Mouse (Mus musculus): ENCODE results near the gene Cyp4f18. TPM values are rescaled to one million over a fixed set of nuclear protein-coding genes. Genes with fewer than 3 reads are reported as not detected.

Gene Cyp4f18
- polyA plus RNA-seq, 1 experiment from 2014 or later = 0.66 TPM

DNA sequence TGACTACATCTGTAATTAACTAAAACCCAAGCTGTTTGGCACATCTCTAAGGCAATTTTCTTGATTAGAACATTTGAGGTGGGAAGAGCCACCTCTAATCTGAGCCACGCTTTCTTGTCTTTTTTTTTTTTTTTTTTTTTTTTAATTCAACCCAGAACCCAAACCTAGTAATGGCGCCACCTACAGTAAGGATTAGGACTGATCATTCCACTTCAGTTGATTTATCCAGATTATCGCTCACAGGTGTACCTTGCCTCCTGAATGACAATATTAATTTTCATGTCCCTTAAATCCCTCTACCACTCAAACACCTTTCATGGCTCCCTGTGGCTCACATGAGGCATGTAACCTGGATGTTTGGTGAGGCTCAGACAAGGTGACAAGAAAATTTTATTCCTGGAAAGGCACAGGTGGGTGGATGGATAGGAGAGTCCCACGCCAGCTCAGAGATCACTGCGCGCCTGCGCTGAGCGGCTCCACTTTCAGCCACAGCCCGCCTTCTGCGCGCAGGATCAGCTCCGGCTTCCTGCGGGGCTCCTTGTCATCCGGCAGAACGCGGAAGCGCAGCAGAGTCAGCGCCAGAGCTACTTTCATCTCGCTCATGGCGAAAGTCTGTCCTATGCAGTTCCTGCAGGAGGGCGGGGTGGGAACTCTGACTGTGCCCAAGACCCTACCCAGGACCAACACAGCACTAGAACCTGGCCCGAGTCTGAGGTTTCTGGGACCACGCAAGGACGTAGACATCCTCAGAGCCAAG lies 21.1 kb downstream of the Cyp4f18 start:
- Histone ChIP-seq H3K27ac (ENCODE audit: low read depth, low read length) (peak overlapping the region; percentile 57; the same call in 1 of the 2 replicates), H3K4me1 (ENCODE audit: control insufficient read depth, insufficient read depth, low read length) (0 out of 2 replicates have a peak, but pooled peaks cover 5% of the 10 kb centered on the region), H3K9ac (replicated peaks; ENCODE audit: low read depth, low read length) (peak overlapping the region; percentile 61), H3K4me2 (ENCODE audit: low read depth, low read length) (peak overlapping the region; percentile 75), H3K4me3 (ENCODE audit: low read depth, low read length) (peak overlapping the region; percentile 42), H3K36me3 (ENCODE audit: control insufficient read depth, insufficient read depth, low read length) (no peaks in the 10 kb centered on the region), H3K27me3 (ENCODE audit: control insufficient read depth, insufficient read depth, low read length) (no peaks in the 10 kb centered on the region), H3K9me3 (ENCODE audit: control insufficient read depth, low read length) (no peaks in the 10 kb centered on the region)
- WGBS = 14% methylated on average over 24 of the region's 24 CpGs
- peak; percentile 95 for ATAC-seq (ENCODE audit: low read depth)

DNA sequence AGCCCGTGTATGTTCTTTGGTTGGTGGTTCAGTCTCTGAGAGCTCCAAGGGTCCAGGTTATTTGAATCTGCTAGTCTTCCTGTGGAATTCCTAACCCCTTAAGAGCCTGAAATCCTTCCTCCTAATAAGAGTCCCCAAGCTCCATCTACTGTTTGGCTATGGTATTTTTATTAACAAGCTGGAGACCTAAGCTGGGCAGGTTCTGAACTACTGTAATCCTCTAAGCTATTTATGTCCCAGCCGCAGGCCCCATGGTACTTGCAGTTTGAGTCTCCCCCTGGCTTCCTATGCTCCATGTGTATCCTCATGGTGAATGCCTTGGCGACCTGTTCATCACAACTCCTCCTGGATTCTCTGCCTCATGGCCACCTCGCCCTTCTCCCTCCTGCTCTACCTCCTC lies 24.8 kb downstream of the Cyp4f18 start:
- Histone ChIP-seq H3K9me3 (ENCODE audit: control insufficient read depth, low read length) (no peaks in the 10 kb centered on the region), H3K27ac (ENCODE audit: low read depth, low read length) (no peak overlapping the region), H3K4me3 (ENCODE audit: low read depth, low read length) (no peak overlapping the region), H3K4me2 (ENCODE audit: low read depth, low read length) (no peak overlapping the region), H3K36me3 (ENCODE audit: control insufficient read depth, insufficient read depth, low read length) (no peaks in the 10 kb centered on the region), H3K4me1 (ENCODE audit: control insufficient read depth, insufficient read depth, low read length) (0 out of 2 replicates have a peak, but pooled peaks cover 5% of the 10 kb centered on the region), H3K9ac (replicated peaks; ENCODE audit: low read depth, low read length) (no peak overlapping the region), H3K27me3 (ENCODE audit: control insufficient read depth, insufficient read depth, low read length) (no peaks in the 10 kb centered on the region)
- 66% methylated on average over 4 of the region's 4 CpGs for WGBS
- ATAC-seq (ENCODE audit: low read depth) = no peak

DNA sequence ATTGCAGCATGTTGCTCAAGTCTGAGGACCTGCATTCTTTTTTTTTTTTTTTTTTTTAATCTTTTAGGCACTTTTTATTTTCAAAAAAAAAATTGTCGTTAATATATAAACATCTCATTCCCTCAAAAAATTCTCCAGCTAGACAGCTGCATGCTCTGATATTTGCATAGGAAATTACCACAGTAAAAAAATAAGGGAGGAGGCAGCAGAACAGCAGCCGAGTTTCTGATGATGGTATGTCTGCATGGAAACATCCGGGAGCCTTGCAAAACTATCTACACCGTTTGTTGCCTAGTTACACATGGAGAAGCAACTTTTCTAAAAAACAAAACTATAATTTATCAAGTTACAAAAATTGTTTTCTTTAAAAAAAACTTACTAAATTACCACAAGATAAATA lies 28.0 kb downstream of the Cyp4f18 start:
- no peaks in the 10 kb centered on the region for H3K4me1 ChIP-seq (ENCODE audit: control insufficient read depth, insufficient read depth, low read length)
- H3K4me2 ChIP-seq (ENCODE audit: low read depth, low read length) = no peak overlapping the region
- 86% methylated on average over 4 of the region's 4 CpGs for WGBS
- no peaks in the 10 kb centered on the region for H3K36me3 ChIP-seq (ENCODE audit: control insufficient read depth, insufficient read depth, low read length)
- no peak overlapping the region for H3K9ac ChIP-seq (replicated peaks; ENCODE audit: low read depth, low read length)
- no peak overlapping the region for H3K27ac ChIP-seq (ENCODE audit: low read depth, low read length)
- H3K4me3 ChIP-seq (ENCODE audit: low read depth, low read length) = no peak overlapping the region
- no peaks in the 10 kb centered on the region for H3K27me3 ChIP-seq (ENCODE audit: control insufficient read depth, insufficient read depth, low read length)
- H3K9me3 ChIP-seq (ENCODE audit: control insufficient read depth, low read length) = no peaks in the 10 kb centered on the region
- ATAC-seq (ENCODE audit: low read depth) = no peak

DNA sequence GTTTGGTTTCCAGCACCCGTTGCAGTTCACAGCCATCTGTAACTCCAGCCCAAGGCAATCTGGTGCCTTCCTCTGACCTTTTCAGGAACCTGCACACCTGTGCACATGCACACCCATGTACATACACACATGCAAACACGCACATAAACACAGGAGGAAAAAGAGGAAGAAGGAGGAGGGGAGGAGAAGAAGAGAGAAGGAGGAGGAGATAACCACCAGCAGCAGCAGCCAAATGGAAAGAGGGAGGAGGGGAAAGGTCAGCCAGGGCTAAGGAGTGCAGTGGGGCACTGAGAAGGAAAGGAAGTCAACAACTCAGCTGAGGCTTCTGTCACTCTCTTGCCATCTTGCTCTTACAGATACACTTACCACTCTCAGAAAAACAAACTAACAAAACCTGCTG lies 28.4 kb downstream of the Cyp4f18 start:
- Histone ChIP-seq H3K4me3 (ENCODE audit: low read depth, low read length) (no peak overlapping the region), H3K27me3 (ENCODE audit: control insufficient read depth, insufficient read depth, low read length) (no peaks in the 10 kb centered on the region), H3K36me3 (ENCODE audit: control insufficient read depth, insufficient read depth, low read length) (no peaks in the 10 kb centered on the region), H3K27ac (ENCODE audit: low read depth, low read length) (no peak overlapping the region), H3K9ac (replicated peaks; ENCODE audit: low read depth, low read length) (no peak overlapping the region), H3K9me3 (ENCODE audit: control insufficient read depth, low read length) (no peaks in the 10 kb centered on the region), H3K4me2 (ENCODE audit: low read depth, low read length) (no peak overlapping the region), H3K4me1 (ENCODE audit: control insufficient read depth, insufficient read depth, low read length) (no peaks in the 10 kb centered on the region)
- ATAC-seq (ENCODE audit: low read depth) = no peak
- 78% methylated on average over 2 of the region's 2 CpGs for WGBS

DNA sequence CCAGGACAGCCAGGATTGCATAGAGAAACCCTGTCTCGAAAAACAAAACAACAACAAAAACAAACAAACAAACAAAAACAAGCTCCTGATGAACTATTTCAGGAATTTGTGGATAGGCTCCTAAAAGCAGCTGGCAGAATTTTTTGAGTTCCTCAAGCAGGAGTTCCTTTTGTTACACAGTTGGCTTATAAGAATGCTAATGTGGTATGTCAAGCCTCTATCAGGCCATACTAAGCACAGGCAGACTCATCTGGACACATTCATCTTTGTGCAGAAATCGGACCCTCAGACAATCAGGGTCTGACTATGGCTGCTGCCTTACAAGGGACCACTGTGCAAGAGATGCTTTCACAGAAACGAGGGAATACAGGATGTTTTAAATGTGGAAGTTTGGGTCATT lies 35.2 kb downstream of the Cyp4f18 start:
- H3K4me3 ChIP-seq (ENCODE audit: low read depth, low read length) = no peak overlapping the region
- H3K27me3 ChIP-seq (ENCODE audit: control insufficient read depth, insufficient read depth, low read length) = no peaks in the 10 kb centered on the region
- H3K9me3 ChIP-seq (ENCODE audit: control insufficient read depth, low read length) = no peaks in the 10 kb centered on the region
- no peak overlapping the region for H3K9ac ChIP-seq (replicated peaks; ENCODE audit: low read depth, low read length)
- H3K27ac ChIP-seq (ENCODE audit: low read depth, low read length) = no peak overlapping the region
- WGBS = 77% methylated on average over 3 of the region's 3 CpGs
- H3K4me1 ChIP-seq (ENCODE audit: control insufficient read depth, insufficient read depth, low read length) = no peaks in the 10 kb centered on the region
- ATAC-seq (ENCODE audit: low read depth) = no peak
- H3K4me2 ChIP-seq (ENCODE audit: low read depth, low read length) = no peak overlapping the region
- H3K36me3 ChIP-seq (ENCODE audit: control insufficient read depth, insufficient read depth, low read length) = no peaks in the 10 kb centered on the region; the same call in 1 of the 2 replicates

DNA sequence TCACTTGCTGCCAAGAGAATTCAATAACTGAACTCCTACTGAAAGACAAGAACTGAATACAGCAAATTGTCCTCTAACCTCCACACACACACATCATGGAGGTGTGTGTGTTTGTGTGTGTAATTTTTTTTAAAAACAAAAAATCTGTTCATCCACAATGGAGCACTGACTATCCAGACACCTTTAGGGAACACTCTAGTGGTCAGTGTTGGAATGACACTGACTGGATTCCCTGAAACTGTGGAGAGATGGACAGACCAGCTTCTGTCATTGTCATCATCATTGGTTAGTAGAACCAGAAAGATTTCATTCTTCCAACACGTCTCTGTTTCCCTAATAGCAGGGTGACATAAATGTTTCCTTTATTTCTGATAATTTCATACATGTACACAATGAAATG lies 37.5 kb downstream of the Cyp4f18 start:
- peaks cover 10% of the 10 kb centered on the region for H3K36me3 ChIP-seq (ENCODE audit: control insufficient read depth, insufficient read depth, low read length)
- ATAC-seq (ENCODE audit: low read depth) = no peak
- H3K4me2 ChIP-seq (ENCODE audit: low read depth, low read length) = no peak overlapping the region
- H3K9ac ChIP-seq (replicated peaks; ENCODE audit: low read depth, low read length) = no peak overlapping the region
- 80% methylated on average over 1 of the region's 1 CpGs for WGBS
- H3K27ac ChIP-seq (ENCODE audit: low read depth, low read length) = no peak overlapping the region
- no peaks in the 10 kb centered on the region for H3K9me3 ChIP-seq (ENCODE audit: control insufficient read depth, low read length)
- no peaks in the 10 kb centered on the region for H3K4me1 ChIP-seq (ENCODE audit: control insufficient read depth, insufficient read depth, low read length)
- no peak overlapping the region for H3K4me3 ChIP-seq (ENCODE audit: low read depth, low read length)
- H3K27me3 ChIP-seq (ENCODE audit: control insufficient read depth, insufficient read depth, low read length) = no peaks in the 10 kb centered on the region

DNA sequence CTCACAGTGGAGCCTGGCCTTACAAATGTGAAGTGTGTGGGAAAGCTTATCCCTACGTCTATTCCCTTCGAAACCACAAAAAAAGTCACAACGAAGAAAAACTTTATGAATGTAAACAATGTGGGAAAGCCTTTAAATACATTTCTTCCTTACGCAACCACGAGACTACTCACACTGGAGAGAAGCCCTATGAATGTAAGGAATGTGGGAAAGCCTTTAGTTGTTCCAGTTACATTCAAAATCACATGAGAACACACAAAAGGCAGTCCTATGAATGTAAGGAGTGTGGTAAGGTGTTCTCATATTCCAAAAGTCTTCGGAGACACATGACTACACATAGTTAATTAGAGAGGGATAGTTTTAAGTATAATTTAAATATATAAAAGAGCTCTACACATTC lies 40.8 kb downstream of the Cyp4f18 start:
- Histone ChIP-seq H3K4me3 (ENCODE audit: low read depth, low read length) (no peak overlapping the region), H3K4me2 (ENCODE audit: low read depth, low read length) (no peak overlapping the region), H3K27me3 (ENCODE audit: control insufficient read depth, insufficient read depth, low read length) (no peaks in the 10 kb centered on the region), H3K36me3 (ENCODE audit: control insufficient read depth, insufficient read depth, low read length) (peaks cover 18% of the 10 kb centered on the region), H3K9ac (replicated peaks; ENCODE audit: low read depth, low read length) (no peak overlapping the region), H3K4me1 (ENCODE audit: control insufficient read depth, insufficient read depth, low read length) (no peaks in the 10 kb centered on the region), H3K27ac (ENCODE audit: low read depth, low read length) (no peak overlapping the region), H3K9me3 (ENCODE audit: control insufficient read depth, low read length) (no peaks in the 10 kb centered on the region)
- WGBS = 93% methylated on average over 6 of the region's 6 CpGs
- no peak for ATAC-seq (ENCODE audit: low read depth)

DNA sequence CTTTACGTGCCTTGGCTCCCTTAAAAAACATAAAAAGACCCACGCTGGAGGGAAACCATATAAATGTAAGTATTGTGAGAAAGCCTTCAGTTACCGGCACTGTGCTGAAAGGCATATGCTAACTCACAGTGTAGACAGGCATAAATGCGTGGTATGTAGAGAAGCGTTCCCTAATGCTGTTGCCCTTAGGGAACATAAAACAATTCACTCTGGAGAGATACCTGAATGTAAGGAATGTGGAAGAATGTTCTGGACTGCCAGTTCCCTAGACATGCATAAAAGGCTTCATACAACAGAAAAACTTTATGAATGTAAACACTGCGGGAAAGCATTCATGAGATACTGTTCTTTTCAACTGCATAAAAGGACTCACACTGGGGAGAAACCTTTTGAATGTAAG lies 41.3 kb downstream of the Cyp4f18 start:
- no peak overlapping the region for H3K9ac ChIP-seq (replicated peaks; ENCODE audit: low read depth, low read length)
- no peaks in the 10 kb centered on the region for H3K4me1 ChIP-seq (ENCODE audit: control insufficient read depth, insufficient read depth, low read length)
- ATAC-seq (ENCODE audit: low read depth) = no peak
- no peaks in the 10 kb centered on the region for H3K27me3 ChIP-seq (ENCODE audit: control insufficient read depth, insufficient read depth, low read length)
- H3K27ac ChIP-seq (ENCODE audit: low read depth, low read length) = no peak overlapping the region
- no peak overlapping the region for H3K4me2 ChIP-seq (ENCODE audit: low read depth, low read length)
- no peaks in the 10 kb centered on the region for H3K9me3 ChIP-seq (ENCODE audit: control insufficient read depth, low read length)
- peaks cover 18% of the 10 kb centered on the region for H3K36me3 ChIP-seq (ENCODE audit: control insufficient read depth, insufficient read depth, low read length)
- 93% methylated on average over 6 of the region's 6 CpGs for WGBS
- H3K4me3 ChIP-seq (ENCODE audit: low read depth, low read length) = no peak overlapping the region

DNA sequence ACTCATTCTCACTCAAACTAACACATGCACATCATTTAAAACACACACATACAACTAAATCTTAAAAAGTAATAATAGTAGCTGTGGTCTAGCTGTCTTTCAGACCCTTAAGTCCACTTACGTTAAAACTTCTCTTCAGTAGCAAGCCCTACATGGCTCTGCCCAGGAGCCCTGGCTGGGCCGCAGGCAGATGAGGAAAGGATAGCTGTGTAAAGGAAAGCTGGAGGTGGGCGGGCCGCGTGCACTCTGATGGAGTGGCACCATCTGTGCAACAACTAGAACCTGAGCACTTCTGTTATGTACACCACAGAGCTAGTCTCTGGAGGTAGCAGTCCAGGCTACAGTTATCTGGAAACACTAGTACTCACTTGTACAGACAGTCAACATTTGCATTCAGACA lies 42.2 kb downstream of the Cyp4f18 start:
- peaks cover 18% of the 10 kb centered on the region for H3K36me3 ChIP-seq (ENCODE audit: control insufficient read depth, insufficient read depth, low read length)
- H3K4me3 ChIP-seq (ENCODE audit: low read depth, low read length) = no peak overlapping the region
- H3K27ac ChIP-seq (ENCODE audit: low read depth, low read length) = no peak overlapping the region
- ATAC-seq (ENCODE audit: low read depth) = no peak
- no peaks in the 10 kb centered on the region for H3K27me3 ChIP-seq (ENCODE audit: control insufficient read depth, insufficient read depth, low read length)
- no peak overlapping the region for H3K9ac ChIP-seq (replicated peaks; ENCODE audit: low read depth, low read length)
- no peaks in the 10 kb centered on the region for H3K4me1 ChIP-seq (ENCODE audit: control insufficient read depth, insufficient read depth, low read length)
- H3K9me3 ChIP-seq (ENCODE audit: control insufficient read depth, low read length) = no peaks in the 10 kb centered on the region
- WGBS = over 99% methylated on average over 5 of the region's 5 CpGs
- no peak overlapping the region for H3K4me2 ChIP-seq (ENCODE audit: low read depth, low read length)
